Mouse (Mus musculus): Measurements from ENCODE around the gene Polr3c.

DNA sequence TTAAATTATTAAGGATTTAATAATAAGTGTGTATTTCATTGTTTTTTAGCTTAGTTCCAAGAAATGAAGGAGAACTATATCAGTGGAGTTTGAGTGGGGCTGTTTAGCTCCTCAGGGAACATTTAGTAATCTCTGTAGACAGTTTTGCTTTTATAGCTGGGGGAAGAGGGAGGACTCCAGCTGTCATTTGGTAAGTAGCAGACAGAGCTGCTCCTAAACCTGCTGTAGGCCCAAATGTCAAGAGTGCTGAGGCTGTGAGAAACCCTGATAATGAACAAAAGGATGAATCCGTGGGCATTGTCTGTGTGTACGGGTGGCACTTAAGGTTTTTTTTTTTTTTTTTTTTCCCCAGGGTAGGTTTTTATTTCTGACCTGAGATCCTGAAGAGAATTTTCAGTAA lies 7.8 kb upstream of the Polr3c start:
- TF ChIP-seq CTCF (IDR thresholded peaks at IDR 0.05; ENCODE audit: low read depth) (no peak), EP300 (IDR thresholded peaks at IDR 0.05; ENCODE audit: low read depth) (no peak)
